Mouse (Mus musculus) ovary, postnatal 10 days (tissue): ENCODE measurements around the gene Nid2.

Experiments used
- DNase-seq: peaks from one replicate; pipeline ENCODE4 v3.0.0; 2022; ENCODE audit warnings: low spot score

Nid2 gene

GRCm38 (mm10) chr14:19751025-19751771 lies at the start of gene Nid2:
Gene Nid2 (plus strand): TSS chr14:19751265.
- DNase-seq, result peak; percentile 81

- no peak for DNase-seq
Measured at GRCm38 (mm10) chr14:19701546-19701945, 49.5 kb upstream of the Nid2 start.

DNA sequence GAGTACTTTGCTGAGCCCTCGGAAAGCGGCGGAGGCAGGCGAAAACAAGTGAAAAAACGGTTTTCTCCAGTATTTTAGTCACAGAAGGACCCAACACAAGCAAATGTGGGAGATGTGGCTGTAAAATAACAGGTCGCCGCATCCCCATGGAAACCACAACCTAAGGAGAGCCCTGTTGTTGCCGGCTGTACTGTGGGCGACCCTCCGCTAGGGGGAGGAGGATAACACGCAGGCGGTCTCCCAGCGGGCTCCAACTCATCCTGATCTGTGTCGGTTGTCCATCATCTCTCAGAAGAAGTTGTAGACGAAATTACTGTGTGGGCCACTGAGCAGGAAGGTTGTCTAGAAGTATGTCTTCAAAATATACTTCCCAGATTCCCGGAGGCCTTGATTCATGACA lies 45.4 kb upstream of the Nid2 start:
- DNase-seq, result peak; percentile 42

DNA sequence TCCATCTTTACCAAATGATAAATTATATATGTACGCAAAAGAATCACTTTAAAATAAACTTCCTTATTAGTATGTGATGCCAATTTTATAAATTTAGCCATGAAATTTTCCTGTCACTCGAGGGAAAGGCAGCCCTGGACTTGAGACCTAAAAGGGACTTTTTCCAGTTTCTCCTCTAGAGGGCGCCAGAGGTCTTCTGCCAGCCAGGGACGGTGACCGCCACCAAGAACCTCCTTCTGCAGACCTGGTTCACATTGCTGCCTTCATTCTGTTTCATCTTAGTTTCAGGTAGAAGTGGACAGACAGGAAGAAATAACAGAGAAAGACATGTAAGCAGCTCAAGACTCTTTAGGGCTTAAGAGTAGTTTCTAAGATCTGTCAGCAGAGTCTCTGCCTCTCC lies 44.6 kb upstream of the Nid2 start:
- no peak for DNase-seq

DNA sequence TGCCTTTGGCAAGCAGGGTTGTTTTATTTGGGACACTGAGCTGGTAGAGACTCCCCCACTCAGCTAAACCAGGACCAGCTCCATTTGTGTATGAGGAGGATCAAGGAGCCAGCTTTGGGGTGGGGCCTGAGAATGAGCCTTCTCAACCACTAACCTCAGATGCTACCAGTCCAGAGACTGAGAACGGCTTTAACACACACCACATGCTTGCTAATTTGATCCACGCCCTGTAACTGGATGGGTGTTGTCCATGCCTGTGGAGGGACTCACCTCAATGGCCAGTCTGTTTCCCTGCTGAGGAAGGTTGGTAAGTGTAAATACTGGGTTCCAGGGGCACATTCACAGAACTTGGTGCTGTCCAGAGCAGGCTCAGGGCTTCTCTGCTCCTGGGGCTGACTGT lies 44.1 kb upstream of the Nid2 start:
- DNase-seq, result no peak

DNA sequence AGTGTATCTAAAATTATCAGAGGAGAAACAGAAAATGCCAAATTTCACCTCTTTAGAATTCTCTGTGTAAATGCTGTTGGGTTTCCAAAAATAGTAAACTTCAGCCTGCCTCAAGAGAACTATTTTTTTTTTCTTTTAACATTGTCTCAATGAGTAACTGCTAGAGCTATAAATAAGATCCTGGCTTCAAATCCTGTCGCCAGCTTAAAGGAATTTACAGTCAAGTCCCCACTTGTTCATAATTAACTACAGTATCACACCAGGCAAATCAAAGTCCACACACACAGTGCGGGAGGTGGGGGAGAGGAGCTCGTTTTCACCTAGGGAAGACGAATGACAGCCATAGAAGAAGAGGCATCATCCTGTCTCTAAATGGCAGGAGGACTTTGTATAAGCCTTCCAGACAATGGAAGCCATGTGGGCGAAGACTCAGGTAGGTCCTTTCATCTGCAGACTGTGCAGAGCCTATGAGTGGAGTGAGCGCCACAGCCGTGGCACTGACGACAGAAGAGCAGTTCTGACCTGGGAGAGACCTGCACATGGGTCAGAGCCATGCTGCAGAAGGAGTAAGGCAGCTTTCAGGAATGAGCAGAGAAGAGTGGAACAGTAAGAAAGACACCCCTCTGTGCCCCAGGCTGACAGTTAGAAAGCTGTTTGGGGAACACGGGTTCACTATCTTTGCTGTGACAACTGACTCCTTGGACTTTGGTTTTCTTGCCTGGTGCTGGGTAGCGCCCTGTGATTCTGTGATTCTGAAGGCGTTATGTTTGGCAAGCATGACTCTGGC lies 43.2 kb upstream of the Nid2 start:
- DNase-seq, result no peak

DNA sequence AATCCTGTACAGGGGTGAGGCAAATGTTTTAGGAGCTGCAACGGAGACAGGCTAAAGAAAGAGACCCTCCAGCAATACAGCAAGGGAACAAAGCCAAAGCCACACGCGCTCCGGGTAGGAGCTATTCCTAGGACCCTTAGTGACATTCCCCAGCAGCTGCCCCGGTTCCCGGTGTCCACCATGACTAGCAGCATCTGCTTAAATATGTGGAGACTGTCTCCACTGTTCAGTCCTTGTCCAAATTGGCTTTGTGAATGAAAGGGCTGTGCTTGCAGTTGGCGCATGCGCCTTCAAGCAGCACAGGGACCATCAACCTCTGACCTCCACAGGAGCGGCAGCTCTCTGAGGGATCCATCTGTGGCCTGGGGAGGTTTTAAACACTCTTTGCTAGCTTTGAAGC lies 41.9 kb upstream of the Nid2 start:
- no peak for DNase-seq

DNA sequence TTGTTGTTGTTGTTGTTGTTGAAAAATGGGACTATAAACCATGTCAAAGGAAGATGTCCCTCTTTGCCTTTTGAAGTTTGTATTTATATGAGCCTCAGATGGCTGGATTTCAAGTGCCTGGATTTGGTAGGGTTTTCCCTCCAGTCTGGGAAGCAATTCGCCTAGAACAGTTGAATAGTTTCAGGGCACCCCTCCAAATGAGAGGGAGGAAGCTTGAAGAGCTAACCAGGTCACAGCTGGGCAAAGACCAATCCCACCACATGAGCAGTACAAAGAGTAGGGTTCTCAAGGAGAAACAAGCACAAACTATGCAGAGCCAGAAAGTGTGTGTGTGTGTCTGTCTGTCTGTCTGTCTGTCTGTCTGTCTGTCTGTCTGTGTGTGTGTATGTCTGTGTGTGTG lies 39.3 kb upstream of the Nid2 start:
- DNase-seq, result no peak

DNA sequence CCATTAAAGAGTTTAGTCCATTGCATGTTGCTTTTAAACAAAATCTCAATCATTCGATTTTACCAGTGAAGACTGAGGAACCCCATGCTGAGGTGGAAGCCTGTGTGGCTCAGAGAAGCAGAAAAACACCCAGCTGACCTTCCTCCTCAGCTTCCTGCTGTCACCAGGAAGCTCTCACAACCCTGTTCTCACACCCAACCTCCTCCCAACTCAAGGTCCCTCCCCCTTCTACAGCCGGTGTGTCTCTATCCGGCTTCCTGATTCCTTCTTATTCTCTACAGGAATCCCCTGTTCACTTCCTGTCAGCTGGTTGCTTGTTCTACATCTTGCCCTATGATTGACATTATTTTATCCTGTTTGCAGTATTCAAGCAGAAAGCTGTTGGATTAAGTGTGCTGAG lies 38.0 kb upstream of the Nid2 start:
- no peak for DNase-seq

- no peak for DNase-seq
Measured at GRCm38 (mm10) chr14:19719077-19719476, 32.0 kb upstream of the Nid2 start.

- DNase-seq, result no peak
Measured at GRCm38 (mm10) chr14:19720044-19720611, 30.9 kb upstream of the Nid2 start.

- no peak for DNase-seq
Measured at GRCm38 (mm10) chr14:19728278-19728677, 22.8 kb upstream of the Nid2 start.

DNA sequence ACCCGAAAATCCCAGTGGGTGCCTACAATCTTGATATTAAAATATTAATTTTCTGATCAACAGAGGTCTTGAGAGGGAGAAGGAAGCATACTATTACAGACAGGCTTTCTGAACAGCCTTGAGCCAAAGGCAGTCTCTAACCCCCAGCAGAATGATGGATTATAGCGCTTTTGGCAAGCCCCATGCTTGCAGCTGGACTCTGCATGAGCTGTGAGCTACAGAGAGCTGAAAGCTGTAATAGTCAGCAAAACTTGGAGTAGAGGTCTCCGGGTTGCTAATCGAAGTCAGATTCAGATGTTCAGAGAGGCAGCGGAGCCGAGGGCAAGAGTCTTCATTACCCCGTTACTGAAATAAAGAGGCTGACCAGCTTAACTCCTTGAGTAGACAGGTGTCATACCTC lies 22.3 kb upstream of the Nid2 start:
- no peak for DNase-seq

GRCm38 (mm10) chr14:19732097-19732496 lies 19.0 kb upstream of the Nid2 start:
- no peak for DNase-seq

- DNase-seq, result no peak
Measured at GRCm38 (mm10) chr14:19733490-19734282, 17.4 kb upstream of the Nid2 start.

DNA sequence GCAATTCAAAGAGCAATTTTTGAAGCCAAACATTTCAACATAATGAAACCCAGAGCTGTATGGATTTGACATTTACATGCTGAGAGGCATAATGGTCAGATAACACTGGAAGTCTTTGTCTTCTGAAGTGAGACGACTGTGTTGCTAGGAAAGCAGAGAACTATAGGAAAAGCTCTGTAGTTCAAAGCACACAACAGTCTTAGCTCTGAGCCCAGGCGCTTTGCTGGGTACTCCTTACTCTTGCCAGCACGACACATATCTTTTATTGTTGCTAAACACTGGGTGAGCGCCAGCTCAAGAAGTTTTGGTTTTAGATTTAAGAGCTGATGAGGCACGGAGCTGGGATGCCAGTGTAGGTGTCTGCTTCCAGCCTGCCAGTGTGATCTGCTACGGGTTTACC lies 15.8 kb upstream of the Nid2 start:
- DNase-seq, result no peak

DNA sequence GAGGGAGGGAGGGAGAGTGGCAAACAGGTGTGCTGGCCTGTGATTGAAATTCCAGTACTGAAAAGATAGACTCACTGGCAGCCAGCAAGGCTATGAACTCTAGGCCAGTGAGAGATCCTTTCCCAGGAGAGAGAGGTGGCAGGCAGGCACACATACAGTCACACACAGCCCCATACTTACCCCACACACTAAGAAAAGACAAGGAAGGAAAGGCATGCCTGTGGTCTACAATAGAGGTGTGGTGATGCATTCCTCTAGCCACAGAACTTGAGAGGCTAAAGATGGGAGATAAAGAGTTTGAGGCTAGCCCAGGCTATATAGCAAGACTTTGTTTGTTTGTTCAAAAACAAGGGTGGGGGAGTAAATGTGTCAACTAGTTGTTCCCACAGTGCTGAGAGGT lies 13.5 kb upstream of the Nid2 start:
- no peak for DNase-seq

DNA sequence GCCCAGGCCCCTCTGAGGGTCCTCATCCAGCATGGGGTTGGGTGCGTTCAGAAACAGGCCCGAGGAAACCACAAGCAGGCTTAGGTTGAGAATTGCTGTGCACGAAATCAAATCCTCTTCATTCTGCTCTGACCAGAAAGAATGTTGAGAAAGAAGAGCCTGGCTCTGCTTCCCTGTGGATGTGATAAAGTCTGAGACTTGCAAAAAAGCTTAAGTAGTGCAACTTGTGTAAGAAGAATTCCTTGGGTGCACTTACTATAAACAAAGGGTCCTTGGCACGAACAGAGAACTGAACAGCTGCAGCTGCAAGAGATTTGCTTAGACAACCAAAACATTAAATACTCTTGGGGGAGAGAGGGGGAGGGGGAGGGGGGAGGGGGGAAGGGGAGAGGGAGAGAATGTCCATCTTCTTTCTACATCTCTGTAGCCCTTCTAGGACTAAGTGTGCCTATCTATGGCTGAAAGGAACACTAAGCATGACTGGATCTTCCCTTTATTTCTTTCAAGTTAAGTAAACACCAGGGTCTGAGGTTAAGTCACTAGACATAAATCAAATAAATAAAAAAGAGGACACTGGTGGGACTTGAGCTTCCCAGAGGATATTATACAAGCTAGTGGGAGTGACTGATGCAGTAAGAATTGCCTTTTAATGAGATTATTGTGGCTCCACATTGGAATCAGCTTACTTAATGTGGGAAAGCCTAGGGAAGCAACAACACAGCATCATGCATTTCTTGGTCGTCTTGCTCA lies 12.8 kb upstream of the Nid2 start:
- no peak for DNase-seq

DNA sequence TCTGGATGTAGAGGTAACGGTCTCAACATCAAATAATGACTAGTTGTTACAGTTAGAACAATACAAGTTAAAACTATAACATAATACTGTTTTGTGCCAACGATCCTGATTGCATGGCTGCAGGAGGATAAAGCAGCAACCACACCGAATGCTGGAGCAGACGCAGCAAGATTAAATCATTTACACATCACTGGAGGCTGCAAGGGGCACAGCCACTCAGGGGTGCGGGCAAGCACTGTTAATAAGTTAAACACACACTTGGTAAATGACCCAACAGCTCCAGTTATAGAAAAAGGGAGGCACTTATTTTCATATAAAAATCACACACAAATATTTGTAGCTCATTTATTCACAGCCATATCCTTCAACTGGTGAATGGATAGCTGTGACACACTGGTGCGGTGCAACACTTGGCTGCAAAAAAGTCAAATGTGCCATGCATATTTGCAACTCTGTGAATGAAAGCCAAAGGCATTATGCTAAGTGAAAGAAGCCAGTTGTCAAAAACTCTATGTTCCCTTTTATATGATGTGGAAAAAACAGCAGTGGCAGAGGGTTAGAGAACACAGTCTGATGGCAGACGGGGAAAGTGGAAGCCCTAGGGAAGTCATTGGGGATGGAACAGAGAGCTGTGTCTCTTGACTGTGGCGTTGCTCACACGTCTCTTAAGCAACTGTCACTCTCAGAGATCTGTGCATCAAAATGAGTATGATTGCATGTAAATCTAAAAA lies 11.5 kb upstream of the Nid2 start:
- no peak for DNase-seq

- no peak for DNase-seq
Measured at GRCm38 (mm10) chr14:19740147-19740738, 10.8 kb upstream of the Nid2 start.

GRCm38 (mm10) chr14:19744876-19745275 lies 6.2 kb upstream of the Nid2 start:
- DNase-seq, result no peak
